Mouse (Mus musculus) MEL (cell line): ENCODE measurements around the gene Gas1.

Experiments used
- CTCF ChIP-seq, 3 experiments: IDR thresholded peaks in 2 of 3; conservative IDR thresholded peaks in 1 of 3; 2 replicates each; pipeline ENCODE4 v1.5.1; 2011 to 2012; ENCODE audit warnings: low read length in 3 of 3, low read depth in 2 of 3, mild to moderate bottlenecking in 2 of 3, improper control_type of control experiment in 1 of 3, inconsistent platforms in 1 of 3, mixed read lengths in 1 of 3, moderate library complexity in 1 of 3; ENCODE audit not compliant: control insufficient read depth in 1 of 3, insufficient read depth in 1 of 3, poor library complexity in 1 of 3, severe bottlenecking in 1 of 3
- EP300 ChIP-seq, 2 experiments: IDR thresholded peaks; 2 replicates each; pipeline ENCODE4 v1.6.1; 2011; ENCODE audit warnings: improper control_type of control experiment in 2 of 2, low read length in 2 of 2, low read depth in 1 of 2, mild to moderate bottlenecking in 1 of 2
- GATA1 ChIP-seq: IDR thresholded peaks from 2 replicates; pipeline ENCODE4 v1.6.1; 2011; ENCODE audit warnings: low read depth, low read length, improper control_type of control experiment
- KAT2A ChIP-seq: conservative IDR thresholded peaks from 2 replicates; pipeline ENCODE4 v1.6.1; 2012; ENCODE audit warnings: low read depth, low read length, improper control_type of control experiment, inconsistent platforms
- MAX ChIP-seq: IDR thresholded peaks from 2 replicates; pipeline ENCODE4 v1.6.1; 2011; ENCODE audit warnings: low read length, improper control_type of control experiment
- MYB ChIP-seq: IDR thresholded peaks from 2 replicates; pipeline ENCODE4 v1.6.1; 2011; ENCODE audit warnings: mild to moderate bottlenecking, low read depth, low read length, improper control_type of control experiment
- NELFE ChIP-seq: IDR thresholded peaks from 2 replicates; pipeline ENCODE4 v1.6.1; 2011; ENCODE audit warnings: low read depth, low read length, improper control_type of control experiment
- NRF1 ChIP-seq: IDR thresholded peaks from 2 replicates; pipeline ENCODE4 v1.6.1; 2014; ENCODE audit warnings: low read depth, mild to moderate bottlenecking, inconsistent platforms, low read length, improper control_type of control experiment, moderate library complexity; ENCODE audit not compliant: poor library complexity, insufficient read depth, severe bottlenecking
- POLR2A ChIP-seq, 2 experiments: IDR thresholded peaks; 2 replicates each; pipeline ENCODE4 v1.6.1; 2011 to 2012; ENCODE audit warnings: low read length in 2 of 2, mild to moderate bottlenecking in 2 of 2, control low read depth in 1 of 2, improper control_type of control experiment in 1 of 2, low read depth in 1 of 2, moderate library complexity in 1 of 2; ENCODE audit not compliant: control insufficient read depth in 1 of 2, insufficient read depth in 1 of 2, poor library complexity in 1 of 2
- POLR2AphosphoS5 ChIP-seq: IDR thresholded peaks from 2 replicates; pipeline ENCODE4 v1.6.1; 2012; ENCODE audit warnings: low read depth, borderline replicate concordance, mild to moderate bottlenecking, inconsistent platforms, low read length, moderate library complexity, mixed read lengths
- SMC3 ChIP-seq: IDR thresholded peaks from 2 replicates; pipeline ENCODE4 v1.6.1; 2011; ENCODE audit warnings: low read depth, low read length, improper control_type of control experiment
- USF1 ChIP-seq: IDR thresholded peaks from 2 replicates; pipeline ENCODE4 v1.6.1; 2014; ENCODE audit warnings: low read depth, mild to moderate bottlenecking, inconsistent platforms, low read length, improper control_type of control experiment, moderate library complexity
- ZC3H11A ChIP-seq: IDR thresholded peaks from 2 replicates; pipeline ENCODE4 v1.6.1; 2012; ENCODE audit warnings: low read depth, mild to moderate bottlenecking, inconsistent platforms, low read length, improper control_type of control experiment
- ZNF384 ChIP-seq: IDR thresholded peaks from 2 replicates; pipeline ENCODE4 v1.6.1; 2012; ENCODE audit warnings: low read depth, mild to moderate bottlenecking, inconsistent platforms, low read length, improper control_type of control experiment

DNA sequence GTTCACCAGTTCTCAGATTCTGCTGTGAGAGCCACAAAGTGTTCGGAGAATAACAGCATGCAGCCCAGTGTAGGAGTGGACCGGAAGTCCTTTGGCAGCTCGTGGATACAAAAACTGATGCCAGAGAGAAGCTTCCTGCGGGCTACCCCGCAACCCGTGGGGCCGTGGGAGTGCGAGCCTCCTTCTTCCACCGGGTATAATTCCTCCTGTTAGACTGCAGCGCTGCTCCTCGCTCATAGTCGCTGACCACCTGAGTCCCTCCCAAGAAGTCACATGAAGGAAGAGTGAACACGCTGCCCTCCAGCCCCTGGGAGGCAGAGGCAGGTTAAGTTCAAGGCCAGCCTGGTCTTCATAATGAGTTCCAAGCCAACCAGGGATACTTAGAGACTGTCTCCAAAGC, 45.4 kb downstream of the Gas1 start:
- TF ChIP-seq NRF1 (no peak), POLR2A (IDR thresholded peaks at IDR 0.05; ENCODE audit: control insufficient read depth in 1 of 2, insufficient read depth in 1 of 2, low read depth in 1 of 2, low read length in 2 of 2, poor library complexity in 1 of 2) (no peak), CTCF (IDR thresholded peaks at IDR 0.05 in 2 of 3, conservative IDR thresholded peaks at IDR 0.05 in 1 of 3; ENCODE audit: control insufficient read depth in 1 of 3, insufficient read depth in 1 of 3, low read depth in 2 of 3, low read length in 3 of 3, poor library complexity in 1 of 3, severe bottlenecking in 1 of 3) (no peak), GATA1 (no peak), NELFE (no peak), ZNF384 (no peak), KAT2A (no peak), EP300 (IDR thresholded peaks at IDR 0.05; ENCODE audit: low read depth in 1 of 2, low read length in 2 of 2) (no peak), POLR2AphosphoS5 (no peak), SMC3 (no peak), MAX (no peak), ZC3H11A (no peak), MYB (no peak), USF1 (no peak)
